8 mouse cellular contexts compared by ENCODE assay signal in genomic region chr19:8723574-8724346, GRCm38 (mm10). TPM values are rescaled to one million over a fixed set of nuclear protein-coding genes. Genes with fewer than 3 reads are reported as not detected.
DNase-seq lines count a peak whose midpoint lies in the region.

No protein-coding gene starts in this region.

- peaks cover 26% of the 10 kb centered on the region for H3K4me1 ChIP-seq in hindbrain, embryonic 10.5 days (replicated peaks)

- H3K27ac ChIP-seq in hindbrain, embryonic 10.5 days, result peak overlapping the region; percentile 93
- peak overlapping the region; percentile 81 for H3K27ac ChIP-seq in macrophage

- H3K79me2 ChIP-seq in macrophage (ENCODE audit: inconsistent target), result peaks cover 39% of the 10 kb centered on the region

- peaks cover 32% of the 10 kb centered on the region for H3K36me3 ChIP-seq in hindbrain, embryonic 10.5 days
- peaks cover 23% of the 10 kb centered on the region for H3K36me3 ChIP-seq in macrophage (ENCODE audit: inconsistent target)

- peak; percentile 25 for DNase-seq in adrenal gland, postnatal 10 days
- no peak for DNase-seq in adrenal gland, postnatal 25 days
- peak; percentile 48 for DNase-seq in retina, postnatal 1 day
- no peak for DNase-seq in retina, embryonic 14.5 days (ENCODE audit: low spot score)
- peak; percentile 28 for DNase-seq in hindbrain, embryonic 10.5 days (ENCODE audit: low spot score)
- DNase-seq in urinary bladder, postnatal 36 days (ENCODE audit: low spot score in 2 of 2), result no peak
- no peak for DNase-seq in adrenal gland, postnatal 36 days

- no peaks in the 10 kb centered on the region for H3K9me3 ChIP-seq in hindbrain, embryonic 10.5 days

- H3K27me3 ChIP-seq in hindbrain, embryonic 10.5 days (ENCODE audit: insufficient read depth, poor library complexity, severe bottlenecking), result no peaks in the 10 kb centered on the region

- WGBS in hindbrain, embryonic 10.5 days, result under 1% methylated on average over 20 of the region's 20 CpGs
- under 1% methylated on average over 20 of the region's 20 CpGs for WGBS in macrophage (ENCODE audit: missing documents)

- H3K4me3 ChIP-seq in hindbrain, embryonic 10.5 days, result peak overlapping the region; percentile 72
- peak overlapping the region; percentile 93 for H3K4me3 ChIP-seq in macrophage (ENCODE audit: inconsistent target)

RNA-seq across cellular contexts. Expression of gene Slc3a2, which starts 0.6 kb away (rescaled TPM):
- total RNA-seq in adrenal gland, postnatal 10 days (2021), result 100 to 1,000 TPM in 1 of 2 experiments, 10 to 100 TPM in 1; 97.4 to 178 TPM
- 269 and 403 TPM in 2 replicates for total RNA-seq in adrenal gland, postnatal 25 days (2021)
- 128 and 146 TPM in 2 replicates for polyA plus RNA-seq in hindbrain, embryonic 10.5 days (2016; fragmentation: Nextera tagmentation; extraction: Ambion mirVana)
- 100 to 1,000 TPM; 156 to 425 (median 334) TPM for total RNA-seq in macrophage (2018; cell fraction: chromatin; rRNA removed)
- total RNA-seq in macrophage (2018; cell fraction: cytosol; rRNA removed), result 100 to 1,000 TPM; 398 to 714 (median 485) TPM
- 100 to 1,000 TPM; 371 to 912 (median 636) TPM for total RNA-seq in macrophage (2018; cell fraction: nucleus; rRNA removed)
- 384 to 539 TPM (median 494 TPM) in 3 replicates for polyA plus RNA-seq in macrophage (2018)
- total RNA-seq in adrenal gland, postnatal 36 days (2021), result 100 to 1,000 TPM; 354 to 445 TPM

RNA-seq across cellular contexts. Expression of gene Wdr74, which starts 11.9 kb away (rescaled TPM):
- 10 to 100 TPM; 51.1 to 58.8 TPM for total RNA-seq in adrenal gland, postnatal 10 days (2021)
- total RNA-seq in adrenal gland, postnatal 25 days (2021), result 52.0 and 57.7 TPM in 2 replicates
- 112 and 115 TPM in 2 replicates for polyA plus RNA-seq in hindbrain, embryonic 10.5 days (2016; fragmentation: Nextera tagmentation; extraction: Ambion mirVana)
- 10 to 100 TPM; 10.3 to 65.3 (median 40.1) TPM for total RNA-seq in macrophage (2018; cell fraction: chromatin; rRNA removed)
- total RNA-seq in macrophage (2018; cell fraction: cytosol; rRNA removed), result 10 to 100 TPM; 13.5 to 25.5 (median 18.7) TPM
- 10 to 100 TPM; 13.2 to 54.5 (median 21.3) TPM for total RNA-seq in macrophage (2018; cell fraction: nucleus; rRNA removed)
- polyA plus RNA-seq in macrophage (2018), result 16.3 to 42.4 TPM (median 18.1 TPM) in 3 replicates
- total RNA-seq in adrenal gland, postnatal 36 days (2021), result 10 to 100 TPM; 52.3 to 71.2 TPM

RNA-seq across cellular contexts. Expression of gene 1700092M07Rik, which starts 16.8 kb away (rescaled TPM):
- 1 to 10 TPM; 1.3 to 3.1 TPM for total RNA-seq in adrenal gland, postnatal 10 days (2021)
- 2.6 and 2.8 TPM in 2 replicates for total RNA-seq in adrenal gland, postnatal 25 days (2021)
- 2.8 and 2.9 TPM in 2 replicates for polyA plus RNA-seq in hindbrain, embryonic 10.5 days (2016; fragmentation: Nextera tagmentation; extraction: Ambion mirVana)
- total RNA-seq in macrophage (2018; cell fraction: chromatin; rRNA removed), result 1 to 10 TPM in 10 of 26 experiments, not detected in 16; 2.8 to 8.1 (median 3.6) TPM
- total RNA-seq in macrophage (2018; cell fraction: cytosol; rRNA removed), result not detected
- 1 to 10 TPM in 4 of 26 experiments, not detected in 22; 2.2 to 3.7 (median 2.5) TPM for total RNA-seq in macrophage (2018; cell fraction: nucleus; rRNA removed)
- polyA plus RNA-seq in macrophage (2018), result not detected in 3 replicates
- 1 to 10 TPM in 1 of 2 experiments, under 1 TPM in 1; 0.82 to 1.0 TPM for total RNA-seq in adrenal gland, postnatal 36 days (2021)

RNA-seq across cellular contexts. Expression of gene Stx5a, which starts 17.5 kb away (rescaled TPM):
- total RNA-seq in adrenal gland, postnatal 10 days (2021), result 10 to 100 TPM; 73.8 to 75.8 TPM
- 92.3 and 106 TPM in 2 replicates for total RNA-seq in adrenal gland, postnatal 25 days (2021)
- polyA plus RNA-seq in hindbrain, embryonic 10.5 days (2016; fragmentation: Nextera tagmentation; extraction: Ambion mirVana), result 95.6 and 106 TPM in 2 replicates
- total RNA-seq in macrophage (2018; cell fraction: chromatin; rRNA removed), result 100 to 1,000 TPM; 163 to 373 (median 250) TPM
- total RNA-seq in macrophage (2018; cell fraction: cytosol; rRNA removed), result 10 to 100 TPM; 28.8 to 50.4 (median 38.5) TPM
- 100 to 1,000 TPM in 24 of 26 experiments, 10 to 100 TPM in 2; 96.6 to 222 (median 140) TPM for total RNA-seq in macrophage (2018; cell fraction: nucleus; rRNA removed)
- 32.3 to 65.9 TPM (median 61.9 TPM) in 3 replicates for polyA plus RNA-seq in macrophage (2018)
- total RNA-seq in adrenal gland, postnatal 36 days (2021), result 10 to 100 TPM; 83.6 to 92.9 TPM

RNA-seq across cellular contexts. Expression of gene Nxf1, which starts 33.1 kb away (rescaled TPM):
- 100 to 1,000 TPM in 1 of 2 experiments, 10 to 100 TPM in 1; 88.6 to 107 TPM for total RNA-seq in adrenal gland, postnatal 10 days (2021)
- total RNA-seq in adrenal gland, postnatal 25 days (2021), result 128 and 179 TPM in 2 replicates
- polyA plus RNA-seq in hindbrain, embryonic 10.5 days (2016; fragmentation: Nextera tagmentation; extraction: Ambion mirVana), result 233 and 249 TPM in 2 replicates
- 1,000 to 10,000 TPM in 4 of 26 experiments, 100 to 1,000 TPM in 22; 486 to 1,281 (median 796) TPM for total RNA-seq in macrophage (2018; cell fraction: chromatin; rRNA removed)
- total RNA-seq in macrophage (2018; cell fraction: cytosol; rRNA removed), result 10 to 100 TPM; 49.8 to 90.5 (median 68.6) TPM
- 1,000 to 10,000 TPM in 2 of 26 experiments, 100 to 1,000 TPM in 24; 352 to 1,871 (median 566) TPM for total RNA-seq in macrophage (2018; cell fraction: nucleus; rRNA removed)
- polyA plus RNA-seq in macrophage (2018), result 68.7 to 115 TPM (median 96.9 TPM) in 3 replicates
- total RNA-seq in adrenal gland, postnatal 36 days (2021), result 100 to 1,000 TPM in 1 of 2 experiments, 10 to 100 TPM in 1; 94.7 to 144 TPM

Comparison
In these comparisons a context has a peak if more than half of its experiments do, and no peak if none do; other contexts are left out.
1. DNase-seq: peak in adrenal gland, postnatal 10 days (single experiment), retina, postnatal 1 day (single experiment) and hindbrain, embryonic 10.5 days (single experiment); none in adrenal gland, postnatal 25 days (single experiment), retina, embryonic 14.5 days (single experiment), urinary bladder, postnatal 36 days (0 of 2) and adrenal gland, postnatal 36 days (0 of 2).